Mouse (Mus musculus) thymus, postnatal 10 days (tissue): Measurements from ENCODE around the gene 1700020D05Rik.
A peak's percentile ranks its signal among the peaks of the same experiment; 100 is the strongest.

Experiments used
- DNase-seq, 2 experiments: peaks; one replicate each; pipeline ENCODE4 v3.0.0; 2021; ENCODE audit warnings: low spot score in 2 of 2

1700020D05Rik gene

GRCm38 (mm10) chr19:5503687-5504086, at the start of gene 1700020D05Rik:
TSS of gene 1700020D05Rik (minus strand) at chr19:5503787.
- no peak for DNase-seq

GRCm38 (mm10) chr19:5547471-5548056, 44.0 kb upstream of the 1700020D05Rik start:
- no peak for DNase-seq

- DNase-seq: no peak
Measured at GRCm38 (mm10) chr19:5544031-5544430, 40.4 kb upstream of the 1700020D05Rik start.

- DNase-seq: no peak
Measured at GRCm38 (mm10) chr19:5543362-5543761, 39.8 kb upstream of the 1700020D05Rik start.

- DNase-seq: no peak
Measured at GRCm38 (mm10) chr19:5538786-5539185, 35.2 kb upstream of the 1700020D05Rik start.

- no peak for DNase-seq
Measured at GRCm38 (mm10) chr19:5532520-5532919, 28.9 kb upstream of the 1700020D05Rik start.

GRCm38 (mm10) chr19:5530138-5530524, 26.5 kb upstream of the 1700020D05Rik start:
- DNase-seq: no peak

- DNase-seq: peak; percentile 86 to 98
Measured at GRCm38 (mm10) chr19:5529325-5530137, 25.9 kb upstream of the 1700020D05Rik start.

GRCm38 (mm10) chr19:5525204-5525603, 21.6 kb upstream of the 1700020D05Rik start:
- DNase-seq: no peak

GRCm38 (mm10) chr19:5518721-5519120, 15.1 kb upstream of the 1700020D05Rik start:
- DNase-seq: no peak

- no peak for DNase-seq
Measured at GRCm38 (mm10) chr19:5516906-5517505, 13.4 kb upstream of the 1700020D05Rik start.

- no peak for DNase-seq
Measured at GRCm38 (mm10) chr19:5515840-5516777, 12.5 kb upstream of the 1700020D05Rik start.

GRCm38 (mm10) chr19:5513005-5513349, 9.4 kb upstream of the 1700020D05Rik start:
- DNase-seq: no peak

- DNase-seq: no peak
Measured at GRCm38 (mm10) chr19:5512091-5513004, 8.8 kb upstream of the 1700020D05Rik start.

GRCm38 (mm10) chr19:5511074-5511632, 7.6 kb upstream of the 1700020D05Rik start:
- no peak for DNase-seq

- peak; percentile 96 to 97 for DNase-seq
Measured at GRCm38 (mm10) chr19:5510031-5511026, 6.7 kb upstream of the 1700020D05Rik start, which contains the start of gene Snx32. TSS of gene Snx32 (minus strand) at chr19:5510538.

GRCm38 (mm10) chr19:5500330-5500875, 3.2 kb downstream of the 1700020D05Rik start:
- no peak for DNase-seq

GRCm38 (mm10) chr19:5496052-5496370, 7.6 kb downstream of the 1700020D05Rik start:
- no peak for DNase-seq
